ENCODE assay signal across 8 mouse cellular contexts in genomic region chr8:104641426-104642323, GRCm38 (mm10). TPM values are rescaled to one million over a fixed set of nuclear protein-coding genes. Genes with fewer than 3 reads are reported as not detected.
DNase-seq lines count a peak whose midpoint lies in the region; ATAC-seq lines count a peak whose summit lies in the region.

Ciao2b (minus strand) TSS chr8:104641965.

- H3K9me3 ChIP-seq in intestine, embryonic 14.5 days (ENCODE audit: control insufficient read depth, low read length) = no peaks in the 10 kb centered on the region

- peak; percentile 92 to 97 for DNase-seq in adrenal gland, adult (ENCODE audit: inconsistent age in 2 of 2, low spot score in 1 of 2)
- peak; percentile 92 for DNase-seq in embryo, embryonic 10.5 days (ENCODE audit: low spot score)
- DNase-seq in gastrocnemius, postnatal 25 days = peak; percentile 82
- peak; percentile 96 for DNase-seq in intestine, embryonic 14.5 days (ENCODE audit: low spot score)
- peak; percentile 80 to 88 for DNase-seq in left cerebral cortex, postnatal 14 days (ENCODE audit: low spot score in 2 of 2)
- peak; percentile 87 for DNase-seq in mesoderm, embryonic 11.5 days (ENCODE audit: low read depth, low spot score)
- peak; percentile 82 to 88 for DNase-seq in right cerebral cortex, postnatal 36 days (ENCODE audit: low spot score in 2 of 2)
- DNase-seq in yolk sac, embryonic 10.5 days (ENCODE audit: low spot score) = peak; percentile 90

- H3K4me1 ChIP-seq in intestine, embryonic 14.5 days (replicated peaks; ENCODE audit: control insufficient read depth, insufficient read depth, low read length) = peaks cover 15% of the 10 kb centered on the region

- H3K27me3 ChIP-seq in intestine, embryonic 14.5 days (replicated peaks; ENCODE audit: control insufficient read depth, insufficient read depth, low read length) = no peaks in the 10 kb centered on the region

- WGBS in intestine, embryonic 14.5 days = under 1% methylated on average over 66 of the region's 66 CpGs

- intact Hi-C loops in left cerebral cortex, postnatal 14 days (cut with DNase I) = loop anchor here (5.0 kb wide), 2 partner anchors 39 to 646 kb away; partner anchors contain the start of gene 4931428F04Rik

- H3K9ac ChIP-seq in intestine, embryonic 14.5 days (ENCODE audit: low read length) = peak within 1 kb of the TSS; percentile 75

- peak within 1 kb of the TSS; percentile 80 for H3K4me2 ChIP-seq in intestine, embryonic 14.5 days (ENCODE audit: low read length)

- ATAC-seq in intestine, embryonic 14.5 days (replicated peaks; ENCODE audit: low FRiP score, low TSS enrichment, low read depth) = peak; percentile 93

- peak within 1 kb of the TSS; percentile 43 for H3K27ac ChIP-seq in intestine, embryonic 14.5 days (ENCODE audit: low read depth)

- peaks cover 27% of the 10 kb centered on the region for H3K36me3 ChIP-seq in intestine, embryonic 14.5 days (ENCODE audit: control insufficient read depth, insufficient read depth, low read length)

- peak within 1 kb of the TSS; percentile 88 for H3K4me3 ChIP-seq in intestine, embryonic 14.5 days (ENCODE audit: low read depth, low read length)

RNA-seq across cellular contexts. Expression of gene Ciao2b, which starts in this region (rescaled TPM):
- 10 to 100 TPM; 27.3 to 33.1 TPM for total RNA-seq in gastrocnemius, postnatal 25 days (2021)
- 86.7 and 92.2 TPM in 2 replicates for polyA plus RNA-seq in intestine, embryonic 14.5 days (2014; fragmentation: Nextera tagmentation; extraction: Ambion mirVana)
- 10 to 100 TPM; 30.7 to 32.1 TPM for total RNA-seq in left cerebral cortex, postnatal 14 days (2021)

Comparison
In these comparisons a context has a peak if more than half of its experiments do, and no peak if none do; other contexts are left out.
1. Peak in every context shown above with its lines: DNase-seq, ATAC-seq, H3K4me3 ChIP-seq and H3K27ac ChIP-seq.